Mouse (Mus musculus) limb, embryonic 11.5 days (tissue): Measurements from ENCODE around the gene Cd274. TPM values are rescaled to one million over a fixed set of nuclear protein-coding genes. Genes with fewer than 3 reads are reported as not detected.
A peak's percentile ranks its signal among the peaks of the same experiment; 100 is the strongest.

Experiments used
- ATAC-seq: fragments of 200-750 bp; cut with Nextera tagmentation; 2 replicates; pipeline ENCODE4 v1.8.0; 2017; ENCODE audit warnings: low read depth; ENCODE audit not compliant: insufficient number of reproducible peaks, low FRiP score, low TSS enrichment
- DNase-seq: peaks from one replicate; pipeline ENCODE4 v3.0.0-alpha.2; 2015; ENCODE audit warnings: low spot score
- H3K27ac ChIP-seq: fragments of 300-500 bp; sonication (generic); replicated peaks from 2 replicates; pipeline ENCODE4 v1.5.1; 2014; ENCODE audit warnings: low read depth, mild to moderate bottlenecking, low read length
- H3K27me3 ChIP-seq: fragments of 300-500 bp; sonication (generic); 2 replicates; pipeline ENCODE4 v1.6.1; 2014; ENCODE audit warnings: mild to moderate bottlenecking, low read length, mixed read lengths; ENCODE audit not compliant: control insufficient read depth, insufficient read depth
- H3K36me3 ChIP-seq: fragments of 300-500 bp; sonication (generic); 2 replicates; pipeline ENCODE4 v1.6.1; 2014; ENCODE audit warnings: mild to moderate bottlenecking, low read length, moderate library complexity, mixed read lengths; ENCODE audit not compliant: control insufficient read depth, insufficient read depth
- H3K4me1 ChIP-seq: fragments of 300-500 bp; sonication (generic); 2 replicates; pipeline ENCODE4 v1.6.1; 2014; ENCODE audit warnings: low read length, mixed read lengths; ENCODE audit not compliant: control insufficient read depth, insufficient read depth
- H3K4me2 ChIP-seq: fragments of 300-500 bp; sonication (generic); 2 replicates; pipeline ENCODE4 v1.6.1; 2014; ENCODE audit warnings: low read depth, mild to moderate bottlenecking, moderate library complexity; ENCODE audit not compliant: severe bottlenecking
- H3K4me3 ChIP-seq: fragments of 300-500 bp; sonication (generic); 2 replicates; pipeline ENCODE4 v1.5.1; 2014; ENCODE audit warnings: low read depth, low read length
- H3K9ac ChIP-seq: fragments of 300-500 bp; sonication (generic); 2 replicates; pipeline ENCODE4 v1.6.1; 2014; ENCODE audit warnings: mild to moderate bottlenecking, low read length
- H3K9me3 ChIP-seq: fragments of 300-500 bp; sonication (generic); 2 replicates; pipeline ENCODE4 v1.6.1; 2016; ENCODE audit warnings: low read length; ENCODE audit not compliant: control insufficient read depth
- WGBS: fragments of 180-500 bp; shearing (Covaris S2); extraction: QIAGEN DNeasy Blood & Tissue Kit; methylation state at CpG from one replicate; pipeline ENCODE4 v1.1.7; 2014; 5-methylcytosine and 5-hydroxymethylcytosine counted together
- polyA plus RNA-seq: library from polyadenylated mRNA; unstranded; fragments of >200 nt; fragmentation: Nextera tagmentation; extraction: Ambion mirVana; gene quantifications from 2 replicates; pipeline ENCODE4 v1.2.1, GENCODE M21; 2014

Cd274 gene
- polyA plus RNA-seq, 1 experiment from 2014 or later = not detected

DNA sequence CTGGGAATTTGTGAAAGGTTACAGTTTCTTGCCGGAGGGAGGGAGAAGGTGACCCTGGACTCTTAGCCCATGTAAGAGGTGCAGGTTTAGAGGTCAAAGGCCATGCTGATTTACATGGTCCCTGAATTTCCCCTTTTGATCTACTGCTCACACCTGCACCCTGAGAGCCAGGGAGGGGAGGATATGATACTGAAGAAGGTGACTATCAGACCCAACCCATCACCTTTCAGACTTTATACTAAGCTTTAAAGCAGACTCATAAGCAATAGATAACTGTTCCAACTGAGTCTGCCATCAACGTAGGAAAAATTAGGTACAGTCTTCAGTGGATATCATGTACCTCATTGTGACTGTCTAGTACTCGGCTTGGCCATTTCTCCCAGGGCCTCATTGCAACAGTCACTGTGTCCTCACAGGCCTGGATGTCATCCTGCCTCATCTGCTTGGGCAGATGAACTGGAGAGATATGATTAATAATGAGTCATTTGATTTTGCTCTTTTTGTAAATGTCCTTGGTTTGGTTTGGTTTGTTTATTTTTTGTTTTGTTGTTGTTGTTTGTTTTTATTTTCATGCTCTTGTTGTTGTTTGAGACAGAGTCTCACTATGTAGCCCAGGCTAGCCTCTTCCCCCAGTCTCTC, 1.5 kb downstream of the Cd274 start:
- WGBS = 77% methylated on average over 3 of the region's 3 CpGs
- H3K27ac ChIP-seq = no peak overlapping the region

GRCm38 (mm10) chr19:29370112-29370511, 2.9 kb downstream of the Cd274 start:
- H3K4me3 ChIP-seq = no peak overlapping the region
- no peak overlapping the region for H3K9ac ChIP-seq
- H3K36me3 ChIP-seq = no peaks in the 10 kb centered on the region
- no peak overlapping the region for H3K4me2 ChIP-seq
- DNase-seq (no peak), ATAC-seq (no peak)
- no peaks in the 10 kb centered on the region for H3K9me3 ChIP-seq
- H3K27ac ChIP-seq = no peak overlapping the region
- no peaks in the 10 kb centered on the region for H3K4me1 ChIP-seq
- no peaks in the 10 kb centered on the region for H3K27me3 ChIP-seq
- WGBS = 68% methylated on average over 12 of the region's 12 CpGs

More for the DNA sequence above, 1.5 kb downstream of the Cd274 start:
- Histone ChIP-seq H3K4me2 (no peak overlapping the region), H3K27me3 (no peaks in the 10 kb centered on the region), H3K4me1 (no peaks in the 10 kb centered on the region), H3K4me3 (no peak overlapping the region), H3K9me3 (no peaks in the 10 kb centered on the region), H3K36me3 (no peaks in the 10 kb centered on the region), H3K9ac (no peak overlapping the region)
- no peak for DNase-seq
- ATAC-seq = no peak

DNA sequence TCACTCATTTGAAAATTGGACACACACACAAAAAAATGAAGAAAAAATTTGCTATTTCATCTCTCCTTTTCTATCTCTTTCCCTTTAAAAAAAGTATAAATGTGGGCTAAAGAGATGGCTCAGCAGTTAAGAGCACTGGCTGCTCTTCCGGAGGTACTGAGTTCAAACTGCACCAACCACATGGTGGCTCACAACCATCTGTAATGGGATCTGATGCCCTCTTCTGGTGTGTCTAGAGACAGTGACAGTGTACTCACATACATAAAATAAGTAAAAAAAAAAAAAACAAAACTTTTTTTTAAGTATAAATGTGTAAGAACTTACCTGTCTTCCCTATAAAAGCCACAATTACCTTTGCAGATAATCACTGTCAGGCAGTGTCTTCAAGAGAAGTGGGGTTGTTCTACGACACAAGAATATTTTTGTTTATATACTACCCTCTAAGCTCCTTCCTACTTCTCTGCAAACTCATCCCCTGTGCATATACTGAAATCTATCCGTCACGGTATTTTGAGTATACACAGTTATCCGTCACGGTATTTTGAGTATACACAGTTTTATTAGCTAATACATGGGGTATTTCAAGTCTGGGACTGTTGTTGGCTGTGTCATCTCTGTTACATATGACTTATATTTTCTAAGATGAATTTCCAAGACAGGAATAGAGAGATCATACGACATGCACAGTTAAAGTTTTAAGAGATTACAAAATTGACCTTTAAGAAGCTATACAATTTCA, 3.5 kb downstream of the Cd274 start:
- DNase-seq (no peak), ATAC-seq (no peak)
- Histone ChIP-seq H3K4me1 (no peaks in the 10 kb centered on the region), H3K36me3 (no peaks in the 10 kb centered on the region), H3K4me3 (no peak overlapping the region), H3K27me3 (no peaks in the 10 kb centered on the region), H3K9ac (no peak overlapping the region), H3K9me3 (no peaks in the 10 kb centered on the region), H3K27ac (no peak overlapping the region), H3K4me2 (no peak overlapping the region)
- WGBS = 91% methylated on average over 7 of the region's 7 CpGs

DNA sequence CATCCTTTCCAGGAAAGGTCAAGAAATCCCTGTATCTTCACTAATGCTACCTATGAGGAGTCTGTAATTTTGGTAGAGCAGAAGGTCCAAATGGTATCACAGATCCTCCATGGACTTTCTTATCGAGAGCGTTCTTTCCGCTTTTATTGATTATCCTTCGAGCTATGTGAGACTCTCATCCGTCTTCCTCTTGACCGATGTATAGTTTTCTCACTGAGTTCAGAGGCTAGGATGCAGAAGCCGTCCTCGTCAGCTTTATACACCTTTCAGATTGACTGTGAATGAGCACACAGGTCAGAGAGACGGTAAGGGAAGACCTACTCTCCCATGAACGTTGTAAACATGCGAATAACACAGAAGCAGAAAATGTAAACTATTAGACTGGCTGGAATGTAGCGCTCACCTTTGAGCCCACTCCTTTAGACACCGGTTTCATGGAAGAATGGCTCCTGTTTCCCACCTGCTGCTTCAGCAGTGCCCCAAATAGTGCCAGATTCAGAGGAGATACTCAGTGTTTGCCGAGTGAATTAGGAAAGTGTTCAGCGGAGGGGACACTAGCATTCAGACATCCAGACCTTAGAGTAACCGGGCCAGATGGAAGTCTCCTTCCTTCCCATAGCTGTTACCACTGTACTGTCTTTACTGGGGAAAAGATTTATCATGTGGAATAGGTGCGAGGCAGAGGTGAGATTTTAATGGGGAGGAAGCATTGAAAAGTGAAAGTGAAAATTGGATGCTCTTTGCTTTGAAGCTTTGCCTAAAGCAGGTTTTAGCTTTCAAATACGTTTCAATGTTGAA, 4.2 kb downstream of the Cd274 start:
- Histone ChIP-seq H3K4me1 (no peaks in the 10 kb centered on the region), H3K9ac (no peak overlapping the region), H3K9me3 (no peaks in the 10 kb centered on the region), H3K27ac (no peak overlapping the region), H3K36me3 (no peaks in the 10 kb centered on the region), H3K4me3 (no peak overlapping the region), H3K27me3 (no peaks in the 10 kb centered on the region), H3K4me2 (no peak overlapping the region)
- DNase-seq (no peak), ATAC-seq (no peak)
- 82% methylated on average over 18 of the region's 18 CpGs for WGBS

DNA sequence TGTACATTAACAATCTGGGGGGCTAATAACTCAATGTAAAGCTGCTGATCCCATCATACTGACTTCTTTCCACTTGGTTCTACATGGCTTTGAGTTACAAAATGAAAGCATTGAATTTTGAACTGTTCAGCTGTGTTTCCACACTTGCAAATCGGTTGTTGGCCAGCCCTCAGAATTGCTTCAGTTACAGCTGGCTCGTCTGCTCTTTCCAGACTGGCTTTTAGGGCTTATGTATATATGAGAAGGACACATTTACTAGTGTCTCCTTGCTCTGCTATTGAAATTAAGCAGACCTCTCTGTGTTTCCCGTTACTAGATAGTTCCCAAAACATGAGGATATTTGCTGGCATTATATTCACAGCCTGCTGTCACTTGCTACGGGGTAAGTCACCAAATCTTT, 4.9 kb downstream of the Cd274 start:
- H3K9me3 ChIP-seq = no peaks in the 10 kb centered on the region
- ATAC-seq (no peak), DNase-seq (no peak)
- H3K27ac ChIP-seq = no peak overlapping the region
- no peaks in the 10 kb centered on the region for H3K27me3 ChIP-seq
- H3K36me3 ChIP-seq = no peaks in the 10 kb centered on the region
- H3K4me3 ChIP-seq = no peak overlapping the region
- 75% methylated on average over 4 of the region's 4 CpGs for WGBS
- H3K4me2 ChIP-seq = no peak overlapping the region
- H3K4me1 ChIP-seq = no peaks in the 10 kb centered on the region
- H3K9ac ChIP-seq = no peak overlapping the region

GRCm38 (mm10) chr19:29372621-29373020, 5.4 kb downstream of the Cd274 start:
- WGBS = 88% methylated on average over 3 of the region's 3 CpGs
- DNase-seq = no peak

GRCm38 (mm10) chr19:29373438-29373837, 6.2 kb downstream of the Cd274 start:
- no peaks in the 10 kb centered on the region for H3K4me1 ChIP-seq
- ATAC-seq = no peak
- H3K9me3 ChIP-seq = no peaks in the 10 kb centered on the region
- no peak overlapping the region for H3K4me3 ChIP-seq
- H3K36me3 ChIP-seq = no peaks in the 10 kb centered on the region
- no peak overlapping the region for H3K9ac ChIP-seq
- WGBS = 35% methylated on average over 11 of the region's 11 CpGs
- H3K27me3 ChIP-seq = no peaks in the 10 kb centered on the region
- no peak overlapping the region for H3K27ac ChIP-seq
- peak overlapping the region; percentile 37; the same call in 1 of the 2 replicates for H3K4me2 ChIP-seq
- no peak for DNase-seq

More at GRCm38 (mm10) chr19:29372621-29373020, 5.4 kb downstream of the Cd274 start:
- Histone ChIP-seq H3K9me3 (no peaks in the 10 kb centered on the region), H3K27ac (no peak overlapping the region), H3K4me2 (no peak overlapping the region), H3K4me3 (no peak overlapping the region), H3K9ac (no peak overlapping the region), H3K4me1 (no peaks in the 10 kb centered on the region), H3K27me3 (no peaks in the 10 kb centered on the region), H3K36me3 (no peaks in the 10 kb centered on the region)
- no peak for ATAC-seq

DNA sequence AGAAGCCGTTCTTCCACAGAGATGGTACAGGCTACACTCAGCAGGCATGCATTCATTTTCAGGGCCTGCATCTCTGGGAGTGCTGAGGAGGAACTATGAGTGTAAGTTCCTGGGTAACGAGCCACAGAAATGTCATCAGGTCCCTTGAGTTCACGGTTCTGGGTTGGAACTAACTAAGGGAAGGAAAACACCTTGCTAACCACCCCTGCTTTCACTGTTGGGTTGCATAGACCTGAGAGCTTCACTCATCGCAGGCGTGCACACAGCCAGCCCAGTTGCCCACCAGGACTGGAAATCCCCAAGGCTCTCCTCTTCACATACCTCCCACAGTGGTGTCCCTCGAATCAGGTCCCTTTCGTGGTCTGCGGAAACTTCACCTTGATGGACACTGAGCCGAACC, 7.7 kb downstream of the Cd274 start:
- Histone ChIP-seq H3K4me1 (no peaks in the 10 kb centered on the region), H3K9me3 (no peaks in the 10 kb centered on the region), H3K36me3 (no peaks in the 10 kb centered on the region), H3K27ac (no peak overlapping the region), H3K9ac (no peak overlapping the region), H3K27me3 (no peaks in the 10 kb centered on the region), H3K4me3 (no peak overlapping the region), H3K4me2 (no peak overlapping the region)
- WGBS = 83% methylated on average over 9 of the region's 9 CpGs
- ATAC-seq = no peak
- DNase-seq = no peak
